Mouse (Mus musculus) embryonic facial prominence, embryonic 14.5 days (tissue): ENCODE measurements at regions not wholly inside any gene's neighbourhood (a gene's known extent, or its start where the extent isn't known, plus 50 kb on each side); places are given as distances from the start of the nearest gene placed in this dataset.

ENCODE experiments used
- ATAC-seq: fragments of 200-750 bp; cut with Nextera tagmentation; 2 replicates; pipeline ENCODE4 v1.8.0; 2017; ENCODE audit warnings: low read depth, moderate number of reproducible peaks, moderate TSS enrichment
- DNase-seq: peaks from one replicate; pipeline ENCODE4 v3.0.0-alpha.2; 2015; ENCODE audit warnings: low spot score
- H3K27ac ChIP-seq: fragments of 300-500 bp; sonication (generic); replicated peaks from 2 replicates; pipeline ENCODE4 v1.5.1; 2014; ENCODE audit warnings: low read depth, mild to moderate bottlenecking, low read length, moderate library complexity
- H3K27me3 ChIP-seq: fragments of 300-500 bp; sonication (generic); replicated peaks from 2 replicates; pipeline ENCODE4 v1.6.1; 2014; ENCODE audit warnings: low read length; ENCODE audit not compliant: control insufficient read depth, insufficient read depth
- H3K36me3 ChIP-seq: fragments of 300-500 bp; sonication (generic); 2 replicates; pipeline ENCODE4 v1.6.1; 2014; ENCODE audit warnings: low read length, mixed read lengths; ENCODE audit not compliant: control insufficient read depth, insufficient read depth
- H3K4me1 ChIP-seq: fragments of 300-500 bp; sonication (generic); 2 replicates; pipeline ENCODE4 v1.6.1; 2014; ENCODE audit warnings: antibody characterized with exemption, low read length; ENCODE audit not compliant: control insufficient read depth, insufficient read depth
- H3K4me2 ChIP-seq: fragments of 300-500 bp; sonication (generic); 2 replicates; pipeline ENCODE4 v1.6.1; 2014; ENCODE audit warnings: low read depth, mild to moderate bottlenecking, low read length, moderate library complexity, mixed read lengths
- H3K4me3 ChIP-seq: fragments of 300-500 bp; sonication (generic); 2 replicates; pipeline ENCODE4 v1.5.1; 2014; ENCODE audit warnings: low read depth, mild to moderate bottlenecking, low read length
- H3K9ac ChIP-seq: fragments of 300-500 bp; sonication (generic); 2 replicates; pipeline ENCODE4 v1.6.1; 2014; ENCODE audit warnings: low read depth, mild to moderate bottlenecking, low read length, moderate library complexity, mixed read lengths
- H3K9me3 ChIP-seq: fragments of 300-500 bp; sonication (generic); 2 replicates; pipeline ENCODE4 v1.6.1; 2016; ENCODE audit warnings: low read length; ENCODE audit not compliant: control insufficient read depth
- WGBS: fragments of 180-500 bp; shearing (Covaris S2); extraction: QIAGEN DNeasy Blood & Tissue Kit; methylation state at CpG from one replicate; pipeline ENCODE4 v1.1.7; 2014; 5-methylcytosine and 5-hydroxymethylcytosine counted together

- 79% methylated on average over 11 of the region's 11 CpGs for WGBS
- Histone ChIP-seq H3K36me3 (no peaks in the 10 kb centered on the region), H3K27ac (no peak overlapping the region), H3K9ac (no peak overlapping the region), H3K9me3 (no peaks in the 10 kb centered on the region), H3K4me3 (no peak overlapping the region), H3K4me1 (no peaks in the 10 kb centered on the region; the same call in 1 of the 2 replicates), H3K27me3 (no peaks in the 10 kb centered on the region), H3K4me2 (no peak overlapping the region)
- DNase-seq (no peak), ATAC-seq (no peak)
Measured at GRCm38 (mm10) chr11:109088488-109089252, 55.5 kb downstream of the E030025P04Rik start.

GRCm38 (mm10) chr11:109081957-109082356, 62.2 kb downstream of the E030025P04Rik start:
- Histone ChIP-seq H3K36me3 (no peaks in the 10 kb centered on the region), H3K9me3 (no peaks in the 10 kb centered on the region), H3K4me2 (no peak overlapping the region), H3K9ac (no peak overlapping the region), H3K27me3 (no peaks in the 10 kb centered on the region), H3K4me3 (no peak overlapping the region), H3K4me1 (peaks cover 27% of the 10 kb centered on the region), H3K27ac (no peak overlapping the region)
- no peak for ATAC-seq
- 83% methylated on average over 4 of the region's 4 CpGs for whole genome bisulfite sequencing
- DNase-seq, result no peak

GRCm38 (mm10) chr11:109081454-109081853, 62.7 kb downstream of the E030025P04Rik start:
- H3K4me2 ChIP-seq, result no peak overlapping the region
- H3K4me1 ChIP-seq, result peaks cover 28% of the 10 kb centered on the region
- DNase-seq (peak; percentile 20), ATAC-seq (no peak)
- H3K27me3 ChIP-seq, result no peaks in the 10 kb centered on the region
- no peak overlapping the region for H3K9ac ChIP-seq
- 50% methylated on average over 10 of the region's 10 CpGs for WGBS
- no peaks in the 10 kb centered on the region for H3K36me3 ChIP-seq
- no peak overlapping the region for H3K27ac ChIP-seq
- no peak overlapping the region for H3K4me3 ChIP-seq
- H3K9me3 ChIP-seq, result no peaks in the 10 kb centered on the region

- no peaks in the 10 kb centered on the region for H3K27me3 ChIP-seq
- H3K4me2 ChIP-seq, result no peak overlapping the region
- 42% methylated on average over 9 of the region's 9 CpGs for WGBS
- no peak overlapping the region; the same call in 1 of the 2 replicates for H3K27ac ChIP-seq
- H3K9me3 ChIP-seq, result no peaks in the 10 kb centered on the region
- ATAC-seq (no peak), DNase-seq (peak; percentile 8)
- no peaks in the 10 kb centered on the region for H3K36me3 ChIP-seq
- H3K4me3 ChIP-seq, result no peak overlapping the region
- H3K4me1 ChIP-seq, result peaks cover 28% of the 10 kb centered on the region
- H3K9ac ChIP-seq, result no peak overlapping the region
Measured at GRCm38 (mm10) chr11:109080847-109081415, 63.2 kb downstream of the E030025P04Rik start.

DNA sequence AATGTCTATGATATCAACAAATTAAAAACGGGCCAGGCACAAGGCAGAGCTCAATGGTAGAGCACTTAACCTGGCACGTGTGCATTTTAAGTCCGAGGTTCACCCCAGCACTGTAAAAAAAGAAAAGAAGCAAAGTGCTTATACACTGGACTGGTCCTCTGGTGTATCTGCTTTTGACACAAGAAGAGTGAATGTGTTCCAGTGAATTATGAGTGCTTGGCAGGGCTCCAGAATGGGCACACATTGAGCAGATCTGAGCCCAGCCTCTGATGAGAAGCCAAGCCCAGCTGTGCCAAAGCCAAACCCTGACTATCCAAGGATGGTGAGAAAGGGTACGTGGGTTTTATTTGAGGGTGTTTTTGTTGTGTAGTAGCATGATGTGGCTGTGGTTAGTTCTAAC, 64.7 kb downstream of the E030025P04Rik start:
- Histone ChIP-seq H3K27ac (no peak overlapping the region), H3K4me2 (no peak overlapping the region), H3K27me3 (no peaks in the 10 kb centered on the region), H3K36me3 (no peaks in the 10 kb centered on the region), H3K9ac (no peak overlapping the region), H3K4me1 (peaks cover 28% of the 10 kb centered on the region), H3K9me3 (no peaks in the 10 kb centered on the region), H3K4me3 (no peak overlapping the region)
- WGBS, result 65% methylated on average over 4 of the region's 4 CpGs
- ATAC-seq (no peak), DNase-seq (peak; percentile 42)

DNA sequence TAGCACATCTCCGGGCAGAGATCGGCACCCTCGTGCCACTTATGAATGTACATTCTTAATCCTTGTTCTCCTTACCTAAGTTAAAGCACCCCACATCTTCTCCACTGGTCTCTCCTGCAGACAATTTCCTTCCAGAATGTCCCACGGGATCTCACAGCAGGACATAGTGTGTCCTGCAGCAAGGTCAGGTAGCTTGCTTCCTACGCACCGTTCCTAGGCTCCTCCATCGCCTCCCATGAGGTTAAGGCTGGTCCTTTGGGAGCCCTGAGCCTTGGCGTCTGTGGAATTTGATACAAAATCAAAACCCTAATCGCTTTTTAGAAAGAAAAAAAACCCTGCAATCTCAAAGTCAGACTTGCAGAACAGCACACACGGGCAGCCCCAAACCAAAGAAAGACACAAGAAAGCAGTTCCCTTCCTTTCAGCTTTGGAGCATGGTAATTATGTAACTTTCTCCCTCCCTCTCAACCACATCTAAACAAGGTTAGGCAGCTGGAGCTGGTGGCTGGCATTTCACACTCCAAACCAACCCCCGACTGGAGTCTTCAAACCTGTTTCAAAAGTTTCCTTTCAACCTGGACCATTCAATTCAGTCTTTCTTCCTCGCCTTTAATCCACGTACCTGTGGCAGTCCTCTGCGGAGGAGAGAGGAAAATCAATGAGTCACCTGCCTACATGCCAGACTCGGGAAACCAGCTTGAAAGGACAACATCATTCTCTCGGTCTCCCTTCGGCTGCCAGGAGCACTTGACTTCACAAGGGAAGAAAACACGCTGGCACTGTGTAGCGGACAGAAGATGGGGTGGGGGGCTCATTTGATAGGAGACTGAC, 67.4 kb downstream of the E030025P04Rik start:
- ATAC-seq (no peak), DNase-seq (peak; percentile 13)
- no peaks in the 10 kb centered on the region for H3K9me3 ChIP-seq
- WGBS, result 62% methylated on average over 19 of the region's 19 CpGs
- H3K36me3 ChIP-seq, result no peaks in the 10 kb centered on the region
- no peak overlapping the region for H3K4me3 ChIP-seq
- no peak overlapping the region for H3K9ac ChIP-seq
- H3K4me1 ChIP-seq, result peaks cover 26% of the 10 kb centered on the region; the same call in 1 of the 2 replicates
- no peak overlapping the region for H3K4me2 ChIP-seq
- H3K27ac ChIP-seq, result no peak overlapping the region
- H3K27me3 ChIP-seq, result no peaks in the 10 kb centered on the region

- Histone ChIP-seq H3K4me1 (peaks cover 27% of the 10 kb centered on the region), H3K27me3 (no peaks in the 10 kb centered on the region), H3K4me3 (no peak overlapping the region), H3K36me3 (no peaks in the 10 kb centered on the region), H3K9me3 (no peaks in the 10 kb centered on the region), H3K4me2 (no peak overlapping the region), H3K27ac (no peak overlapping the region), H3K9ac (no peak overlapping the region)
- DNase-seq, result no peak
- WGBS, result 52% methylated on average over 2 of the region's 2 CpGs
- no peak for ATAC-seq
Measured at GRCm38 (mm10) chr11:109071340-109071739, 72.8 kb downstream of the E030025P04Rik start.

- no peaks in the 10 kb centered on the region for H3K9me3 ChIP-seq
- ATAC-seq (no peak), DNase-seq (no peak)
- no peak overlapping the region for H3K4me2 ChIP-seq
- peaks cover 27% of the 10 kb centered on the region for H3K4me1 ChIP-seq
- no peaks in the 10 kb centered on the region for H3K36me3 ChIP-seq
- H3K4me3 ChIP-seq, result no peak overlapping the region
- H3K9ac ChIP-seq, result no peak overlapping the region
- H3K27me3 ChIP-seq, result no peaks in the 10 kb centered on the region
- H3K27ac ChIP-seq, result no peak overlapping the region
- WGBS, result 70% methylated on average over 9 of the region's 9 CpGs
Measured at GRCm38 (mm10) chr11:109070412-109070811, 73.8 kb downstream of the E030025P04Rik start.
